Mouse (Mus musculus) NIH3T3 (cell line): ENCODE measurements around the gene Pla2g1b.

Experiments
- DNase-seq: peaks from one replicate; pipeline ENCODE4 v3.0.0-alpha.2; 2012; ENCODE audit warnings: low read depth

The Pla2g1b gene

DNA sequence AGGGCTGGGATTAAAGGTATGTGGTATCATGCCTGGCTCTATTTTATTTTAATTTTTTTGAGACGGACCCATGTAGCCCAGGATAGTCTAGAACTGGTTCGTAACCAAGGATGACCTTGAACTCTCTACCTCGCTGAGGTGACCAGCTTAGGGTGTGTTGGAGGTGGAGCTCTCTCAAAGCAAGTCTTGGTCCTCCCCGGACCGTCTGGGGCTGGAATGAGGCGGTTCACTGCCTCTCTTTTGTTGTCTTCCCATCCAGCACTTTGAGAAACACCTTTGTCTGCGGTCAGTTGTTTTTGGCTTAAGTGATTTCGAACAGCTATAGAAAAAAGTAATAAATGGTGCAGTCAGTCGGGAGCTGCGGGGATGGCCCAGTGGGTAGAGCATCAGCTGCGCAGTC lies 21.9 kb upstream of the Pla2g1b start:
- no peak for DNase-seq

DNA sequence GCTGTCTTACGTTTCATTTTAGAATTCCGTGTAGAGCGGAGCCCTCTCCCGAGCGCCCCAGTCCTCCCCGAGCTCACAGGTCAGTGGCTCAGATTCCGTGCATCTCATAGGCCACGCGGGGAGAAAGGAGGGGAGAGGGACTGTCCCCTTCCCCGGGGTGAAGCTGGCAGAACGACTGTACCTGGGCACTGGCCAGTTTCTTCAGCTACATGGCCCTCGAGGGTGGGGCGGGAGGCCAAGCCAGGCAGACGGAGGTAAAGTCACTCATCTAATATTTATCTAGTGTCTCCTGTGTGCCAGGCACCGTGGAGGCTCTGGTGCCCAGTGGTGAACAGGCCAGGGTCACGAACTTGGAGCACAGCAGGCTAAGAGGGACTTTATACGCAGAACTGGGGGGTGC lies 19.0 kb upstream of the Pla2g1b start:
- DNase-seq: no peak

DNA sequence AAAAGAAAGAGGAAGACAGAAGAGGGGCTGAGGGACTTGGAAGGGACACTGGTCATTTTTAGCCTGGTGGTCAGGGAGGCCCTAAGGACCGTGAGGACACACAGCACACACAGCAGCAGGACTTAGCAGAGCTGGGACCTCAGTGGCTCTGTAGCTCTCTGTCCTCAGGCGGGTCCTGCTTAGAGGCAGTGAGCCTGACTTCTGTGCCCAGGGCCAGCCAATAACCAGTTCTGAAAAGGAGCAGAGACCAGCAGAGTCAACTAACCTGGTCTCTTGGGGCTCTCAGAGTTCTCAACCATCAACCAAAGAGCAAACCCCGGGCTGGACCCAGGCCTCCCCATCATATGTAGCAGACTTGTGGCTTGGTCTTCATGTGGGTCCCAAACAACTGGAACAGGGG lies 16.8 kb upstream of the Pla2g1b start:
- no peak for DNase-seq

GRCm38 (mm10) chr5:115450410-115451317 lies 15.4 kb upstream of the Pla2g1b start:
- DNase-seq: no peak

GRCm38 (mm10) chr5:115454422-115455090 lies 11.5 kb upstream of the Pla2g1b start:
- no peak for DNase-seq

DNA sequence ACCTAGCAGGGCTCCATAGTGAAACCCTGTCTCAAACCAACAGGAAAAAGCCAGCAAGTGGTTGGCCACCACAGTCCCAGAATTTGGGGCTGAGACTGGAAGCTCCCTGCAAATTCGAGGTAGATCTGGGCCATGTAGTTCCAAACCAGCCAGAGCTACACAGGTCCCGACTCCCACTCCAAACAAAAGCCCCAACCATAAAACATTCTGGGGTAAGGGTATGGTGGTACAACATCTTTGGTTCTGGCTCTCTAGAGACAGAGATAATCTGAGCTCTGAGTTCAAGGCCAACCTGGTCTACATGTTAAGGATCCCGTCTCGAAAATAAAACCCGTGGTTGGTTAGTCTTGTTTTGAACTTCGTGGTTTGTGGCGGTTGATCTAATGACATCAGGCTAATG lies 10.2 kb upstream of the Pla2g1b start:
- no peak for DNase-seq

DNA sequence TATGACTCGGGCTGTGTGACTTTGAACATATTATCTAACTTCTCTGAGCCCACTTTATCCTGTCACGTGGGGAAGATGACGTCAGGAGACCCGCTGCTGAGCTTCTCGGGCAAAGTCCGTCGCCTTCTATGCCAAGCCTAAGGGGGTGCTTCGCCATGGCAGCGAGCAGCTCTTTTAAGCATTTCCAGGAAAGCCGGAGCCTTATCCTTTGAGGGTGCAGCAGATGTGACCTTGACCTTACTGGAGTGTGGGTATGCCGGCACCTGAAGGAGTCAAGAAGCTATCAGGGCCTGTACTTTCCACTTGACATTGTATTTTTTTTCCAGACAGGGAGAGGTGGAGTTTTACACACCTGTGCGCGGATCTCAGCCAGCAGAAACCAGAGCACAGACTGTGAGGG lies 7.1 kb upstream of the Pla2g1b start:
- DNase-seq: no peak

DNA sequence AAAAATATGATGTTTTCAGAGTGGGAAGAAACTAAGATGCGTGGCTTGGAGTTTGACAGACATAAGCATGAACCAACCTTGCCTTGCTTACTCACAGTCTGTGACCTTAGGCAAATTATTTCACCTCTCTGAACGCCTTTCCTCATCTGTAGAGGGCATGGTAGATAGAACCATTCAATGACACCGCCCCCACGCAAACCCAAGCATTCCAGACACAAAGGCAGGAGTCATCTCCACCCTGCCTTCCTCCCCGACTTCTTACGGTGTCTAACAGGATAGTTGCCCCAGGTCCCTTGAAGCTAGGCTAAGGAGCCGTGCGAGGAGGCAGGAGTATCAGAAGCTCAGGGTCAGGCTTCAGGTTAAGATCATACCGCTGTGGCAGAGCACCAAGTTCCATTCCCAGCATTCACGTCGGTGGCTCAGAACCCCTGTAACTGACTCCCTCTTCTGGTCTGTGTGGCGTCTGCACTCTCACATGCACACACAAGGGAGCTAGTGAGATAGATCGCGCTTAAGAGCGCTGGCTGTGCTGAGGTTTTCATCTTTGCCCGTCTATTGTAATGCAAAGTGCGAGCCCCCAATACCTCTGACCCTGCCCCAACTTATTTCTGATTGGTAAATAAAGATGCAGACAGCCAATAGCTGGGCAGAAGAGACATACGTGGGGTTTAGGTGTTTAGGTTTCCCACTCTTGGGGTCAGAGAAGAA lies 1.5 kb upstream of the Pla2g1b start:
- DNase-seq: no peak

DNA sequence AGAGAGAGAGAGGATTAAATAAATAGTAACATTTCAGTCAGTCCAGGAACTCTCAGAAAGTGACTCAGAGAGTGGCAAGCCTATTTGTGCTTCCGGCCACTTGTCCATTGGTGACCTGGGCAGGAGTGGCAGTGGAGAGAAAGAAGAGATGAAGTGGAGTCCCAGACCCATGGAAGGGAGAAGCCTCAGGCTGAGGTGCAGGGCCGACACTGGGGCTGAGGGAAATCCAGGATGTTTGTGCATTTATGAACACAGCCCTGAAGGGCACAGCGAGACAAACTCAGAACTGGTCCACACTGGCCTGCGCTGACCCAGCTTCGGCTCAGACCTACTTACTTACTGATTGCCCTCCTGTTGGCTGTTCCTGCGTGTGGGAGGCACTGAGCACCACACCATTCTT lies 3.7 kb downstream of the Pla2g1b start:
- DNase-seq: no peak

DNA sequence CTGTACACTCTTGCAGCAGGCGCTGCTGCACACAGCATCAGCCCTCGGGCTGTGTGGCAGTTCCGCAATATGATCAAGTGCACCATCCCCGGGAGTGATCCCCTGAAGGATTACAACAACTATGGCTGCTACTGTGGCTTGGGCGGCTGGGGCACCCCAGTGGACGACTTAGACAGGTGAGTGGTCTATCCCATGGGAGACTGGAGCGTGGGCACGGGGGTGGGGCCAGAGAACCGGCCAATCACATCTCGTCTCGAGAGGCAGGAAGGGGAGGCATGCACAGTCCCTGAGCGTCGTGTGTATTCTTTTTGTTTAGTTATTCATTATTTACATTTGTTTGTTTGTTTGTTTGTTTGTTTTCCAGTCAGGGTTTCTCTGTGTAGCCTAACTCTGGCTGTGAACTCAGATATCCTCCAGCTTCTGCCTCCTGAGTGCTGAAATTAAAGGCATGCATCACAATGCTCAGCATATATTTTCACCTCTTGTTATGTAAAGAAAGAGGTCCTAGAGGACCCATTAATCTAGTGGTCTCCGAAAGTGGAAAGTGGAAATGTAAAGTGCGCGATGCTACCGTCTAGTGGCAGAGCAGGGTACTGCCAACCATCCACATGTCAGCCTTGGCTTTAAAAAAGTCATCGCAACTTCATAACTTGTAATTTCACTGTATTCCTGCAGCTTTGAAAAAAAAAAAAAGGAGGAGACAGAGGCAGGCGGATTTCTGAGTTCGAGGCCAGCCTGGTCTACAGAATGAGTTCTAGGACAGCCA lies 4.9 kb downstream of the Pla2g1b start:
- DNase-seq: peak; percentile 73

- no peak for DNase-seq
Observed at GRCm38 (mm10) chr5:115473191-115473590, 7.1 kb downstream of the Pla2g1b start.

- no peak for DNase-seq
Observed at GRCm38 (mm10) chr5:115474174-115474828, 8.2 kb downstream of the Pla2g1b start.

DNA sequence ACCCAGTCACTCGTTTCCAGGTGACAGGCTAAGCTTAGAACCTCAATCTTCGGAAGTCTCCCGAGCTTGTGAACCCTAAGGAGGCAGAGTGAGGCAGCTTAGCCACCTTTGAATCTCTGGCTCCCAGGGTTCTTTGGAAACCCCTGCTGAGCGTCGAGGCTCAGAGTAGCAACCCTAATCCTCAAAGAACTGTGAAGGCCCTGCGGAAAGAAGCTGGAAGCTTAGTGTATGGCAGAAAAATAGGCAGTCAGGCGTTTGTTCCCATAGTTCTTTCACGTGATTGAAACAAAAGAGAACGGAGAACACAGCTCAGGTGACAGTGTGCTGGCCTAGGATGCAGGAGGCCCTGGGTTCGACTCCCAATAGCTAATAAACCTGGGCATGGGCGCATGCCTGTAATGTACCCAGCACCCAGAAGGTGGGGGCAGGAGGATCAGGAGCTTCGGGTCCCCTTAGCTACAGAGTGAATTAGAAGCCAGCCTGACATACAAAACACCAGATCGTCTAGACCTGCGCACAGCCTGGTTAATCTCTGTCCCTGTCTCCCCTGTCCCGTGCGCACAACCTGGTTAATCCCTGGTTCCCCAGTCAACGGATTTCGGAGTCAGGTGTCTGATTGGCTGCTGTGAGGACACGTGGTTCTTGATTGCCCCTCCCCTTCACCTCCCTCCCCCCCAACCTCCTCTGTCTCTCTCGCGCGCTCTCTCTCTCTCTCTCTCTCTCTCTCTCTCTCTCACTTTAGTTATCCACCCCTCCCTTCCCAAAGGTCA lies 9.5 kb downstream of the Pla2g1b start:
- no peak for DNase-seq

DNA sequence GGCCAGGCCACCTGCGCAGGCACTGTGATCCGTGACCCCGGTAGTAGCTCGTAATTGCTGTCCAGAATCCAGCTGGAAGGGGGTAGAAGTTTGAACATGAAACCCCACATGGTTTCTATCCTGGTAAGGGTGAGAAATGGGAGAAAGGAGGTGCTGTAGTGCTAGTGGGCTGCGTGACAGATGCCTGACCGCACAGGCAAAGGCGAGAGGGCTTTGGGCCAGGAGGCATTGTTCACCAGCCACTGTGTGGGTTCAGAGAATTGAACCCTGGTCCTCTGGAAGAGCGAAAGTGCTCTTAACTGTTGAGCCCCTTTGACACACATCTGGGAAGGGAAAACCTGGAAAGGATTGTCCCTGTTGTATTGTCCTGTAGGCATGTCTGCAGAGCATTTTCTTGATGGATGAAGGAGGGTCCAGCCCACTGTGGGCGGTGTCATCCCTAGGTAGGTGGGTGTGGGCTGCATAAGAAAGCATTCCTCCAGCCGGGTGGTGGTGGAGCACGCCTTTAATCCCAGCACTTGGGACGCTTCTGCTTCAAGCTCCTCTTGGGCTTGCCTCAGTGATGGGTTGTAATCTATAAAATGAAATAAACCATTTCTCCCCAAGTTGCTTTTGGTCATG lies 10.2 kb downstream of the Pla2g1b start:
- DNase-seq: no peak

DNA sequence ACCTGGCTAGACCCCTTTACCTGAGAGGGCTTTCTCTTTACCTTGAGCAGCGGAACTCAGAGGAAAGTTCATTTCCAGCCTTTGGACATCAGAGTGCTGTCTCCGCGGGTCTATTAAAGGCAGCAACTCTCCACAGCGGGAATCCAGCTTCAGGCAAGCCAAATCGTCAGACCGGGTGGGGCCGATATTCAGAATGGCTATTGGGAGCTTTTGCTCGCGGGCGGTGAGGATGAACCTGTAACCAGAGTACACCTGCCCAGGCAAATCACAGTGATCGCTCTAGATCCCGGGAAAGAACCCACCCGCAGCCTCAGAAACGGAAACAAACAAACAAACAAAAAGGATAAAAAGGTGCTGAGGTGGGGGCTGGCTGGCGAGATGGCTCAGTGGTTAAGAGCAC lies 13.5 kb downstream of the Pla2g1b start:
- DNase-seq: no peak

DNA sequence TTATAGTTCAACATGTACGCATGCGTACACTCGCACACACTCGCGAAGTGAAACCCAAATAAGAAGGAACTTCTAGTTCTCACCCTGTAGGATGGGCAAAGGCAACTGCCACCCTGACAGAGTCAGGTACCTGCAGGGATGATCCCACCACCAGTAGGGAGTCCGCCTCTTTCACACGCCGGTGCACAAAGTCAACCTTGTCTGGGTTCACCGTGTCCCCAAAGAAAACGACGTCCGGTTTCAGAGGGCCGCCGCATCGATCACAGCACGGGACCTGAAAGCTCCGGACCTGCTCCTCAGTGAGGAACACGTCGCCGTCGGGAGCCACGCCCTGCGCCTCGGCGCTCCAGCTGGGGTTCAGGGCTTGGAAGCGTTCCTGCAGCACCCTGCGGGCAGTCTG lies 14.0 kb downstream of the Pla2g1b start:
- DNase-seq: no peak

DNA sequence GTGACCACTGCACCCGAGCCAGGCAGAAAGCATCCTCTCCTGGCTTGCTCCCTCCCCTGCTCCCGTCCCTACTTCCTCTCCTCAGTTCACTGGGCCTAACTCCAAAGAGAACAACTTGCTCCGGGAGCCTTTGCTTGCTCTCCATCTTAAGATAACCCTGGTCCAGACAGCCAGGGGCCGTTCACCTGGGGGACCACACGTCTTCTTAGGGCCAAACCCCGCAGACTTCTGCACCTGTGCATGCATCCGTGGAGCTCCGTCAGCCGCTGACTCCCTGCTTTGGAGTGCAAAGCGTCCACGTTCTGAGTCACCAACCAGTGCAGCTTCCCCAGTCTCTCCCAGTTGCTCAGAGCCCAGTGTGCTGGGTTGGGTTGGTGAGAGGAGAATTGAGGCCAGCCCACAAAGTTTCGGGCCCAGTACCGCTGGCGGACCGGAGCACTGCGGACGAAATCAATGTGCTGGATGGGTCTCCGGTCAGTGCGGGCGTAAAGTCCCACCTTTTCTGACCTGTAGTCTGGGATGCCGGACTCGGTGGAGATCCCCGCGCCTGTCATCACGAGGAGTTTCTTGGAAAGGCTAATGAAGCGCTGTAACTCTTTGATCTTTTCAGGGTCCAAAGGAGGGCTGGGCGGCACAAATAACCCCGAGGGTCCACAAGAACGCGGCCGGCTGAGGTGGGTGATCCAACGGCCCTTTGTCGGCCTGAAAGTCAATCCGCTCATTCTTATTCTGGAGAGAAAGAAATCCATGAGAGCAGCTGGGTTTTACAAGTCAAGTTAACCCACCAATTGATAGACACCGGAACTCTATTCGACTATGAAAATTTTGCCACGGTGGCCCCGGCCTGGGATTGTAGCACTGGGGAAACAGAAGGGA lies 16.6 kb downstream of the Pla2g1b start:
- no peak for DNase-seq

DNA sequence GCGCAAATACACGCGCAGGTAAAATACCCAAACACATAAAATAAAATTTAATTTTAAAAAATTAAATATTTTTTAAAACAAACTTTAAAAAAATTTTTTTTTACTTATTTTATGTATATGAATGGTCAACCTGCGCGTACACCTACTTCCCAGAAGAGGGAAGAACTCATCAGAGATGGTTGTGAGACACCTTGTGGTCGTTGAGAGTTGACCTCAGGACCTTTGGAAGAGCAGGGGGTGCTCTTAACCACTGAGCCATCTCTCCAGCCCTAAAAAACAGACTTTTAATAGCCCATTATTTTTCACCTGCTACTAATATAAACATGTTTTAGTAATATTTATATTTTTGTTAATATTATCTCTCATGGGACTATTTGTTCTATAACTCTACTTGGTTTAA lies 17.3 kb downstream of the Pla2g1b start:
- no peak for DNase-seq
